ENCODE assay signal across 7 mouse cellular contexts in genomic region chr12:95696522-95697025, GRCm38 (mm10). TPM values are rescaled to one million over a fixed set of nuclear protein-coding genes. Genes with fewer than 3 reads are reported as not detected.
DNase-seq lines count a peak whose midpoint lies in the region; ATAC-seq and TF ChIP-seq lines count a peak whose summit lies in the region.

No protein-coding gene starts in this region.

- no peaks in the 10 kb centered on the region for H3K9me3 ChIP-seq in embryonic facial prominence, embryonic 13.5 days
- H3K9me3 ChIP-seq in hindbrain, embryonic 16.5 days (ENCODE audit: control insufficient read depth, low read length) = no peaks in the 10 kb centered on the region
- no peaks in the 10 kb centered on the region for H3K9me3 ChIP-seq in neural tube, embryonic 11.5 days (ENCODE audit: control insufficient read depth, low read length)

- H3K4me2 ChIP-seq in embryonic facial prominence, embryonic 13.5 days = peak overlapping the region; percentile 91
- peak overlapping the region; percentile 91 for H3K4me2 ChIP-seq in hindbrain, embryonic 16.5 days (ENCODE audit: low read length)
- H3K4me2 ChIP-seq in neural tube, embryonic 11.5 days (ENCODE audit: low read depth) = peak overlapping the region; percentile 81

- H3K36me3 ChIP-seq in embryonic facial prominence, embryonic 13.5 days = no peaks in the 10 kb centered on the region
- H3K36me3 ChIP-seq in hindbrain, embryonic 16.5 days (ENCODE audit: control insufficient read depth, insufficient read depth, low read length) = no peaks in the 10 kb centered on the region
- H3K36me3 ChIP-seq in neural tube, embryonic 11.5 days (ENCODE audit: control insufficient read depth, insufficient read depth, low read length) = no peaks in the 10 kb centered on the region

- TF ChIP-seq POLR2A in lung, adult 2 months (IDR thresholded peaks at IDR 0.05; ENCODE audit: borderline replicate concordance, extremely low read depth, low read depth, low read length) = no peak

- DNase-seq in lung, adult 2 months = no peak
- no peak for DNase-seq in lung, postnatal 4 days
- no peak for DNase-seq in neural tube, embryonic 11.5 days (ENCODE audit: low spot score)
- DNase-seq in adrenal gland, postnatal 10 days = no peak
- no peak for DNase-seq in natural killer cell, adult 2 months (ENCODE audit: low spot score in 2 of 2)

- no peak for TF ChIP-seq CTCF in lung, adult 2 months (IDR thresholded peaks at IDR 0.05; ENCODE audit: insufficient read depth, low read length)

- peaks cover 7% of the 10 kb centered on the region for H3K27me3 ChIP-seq in embryonic facial prominence, embryonic 13.5 days
- no peaks in the 10 kb centered on the region for H3K27me3 ChIP-seq in hindbrain, embryonic 16.5 days (replicated peaks; ENCODE audit: control insufficient read depth, insufficient read depth, low read length)
- H3K27me3 ChIP-seq in neural tube, embryonic 11.5 days (ENCODE audit: control insufficient read depth, insufficient read depth, low read length) = peaks cover 19% of the 10 kb centered on the region

- H3K4me1 ChIP-seq in lung, adult 2 months (ENCODE audit: control insufficient read depth, insufficient read depth, low read length) = peaks cover 4% of the 10 kb centered on the region
- H3K4me1 ChIP-seq in embryonic facial prominence, embryonic 13.5 days = peaks cover 26% of the 10 kb centered on the region
- peaks cover 2% of the 10 kb centered on the region for H3K4me1 ChIP-seq in hindbrain, embryonic 16.5 days (ENCODE audit: control insufficient read depth, insufficient read depth, low read depth, low read length)
- peaks cover 6% of the 10 kb centered on the region; the same call in 1 of the 2 replicates for H3K4me1 ChIP-seq in neural tube, embryonic 11.5 days (ENCODE audit: control insufficient read depth, insufficient read depth, low read length)

- 0 out of 2 replicates have a peak overlapping the region, but pooled peaks have one; percentile 44 for H3K27ac ChIP-seq in embryonic facial prominence, embryonic 13.5 days
- H3K27ac ChIP-seq in hindbrain, embryonic 16.5 days (ENCODE audit: low read depth, low read length) = peak overlapping the region; percentile 58
- H3K27ac ChIP-seq in neural tube, embryonic 11.5 days (ENCODE audit: low read depth, low read length) = 0 out of 2 replicates have a peak overlapping the region, but pooled peaks have one; percentile 14

- peak overlapping the region; percentile 89 for H3K9ac ChIP-seq in embryonic facial prominence, embryonic 13.5 days
- H3K9ac ChIP-seq in hindbrain, embryonic 16.5 days (ENCODE audit: low read depth, low read length) = peak overlapping the region; percentile 94
- H3K9ac ChIP-seq in neural tube, embryonic 11.5 days (ENCODE audit: low read length) = peak overlapping the region; percentile 78

- 35% methylated on average over 6 of the region's 6 CpGs for WGBS in lung, adult 2 months
- WGBS in embryonic facial prominence, embryonic 13.5 days = 4% methylated on average over 6 of the region's 6 CpGs
- 4% methylated on average over 6 of the region's 6 CpGs for WGBS in hindbrain, embryonic 16.5 days
- 3% methylated on average over 6 of the region's 6 CpGs for WGBS in neural tube, embryonic 11.5 days

- peak overlapping the region; percentile 13 for H3K4me3 ChIP-seq in lung, adult 2 months (replicated peaks; ENCODE audit: extremely low read depth, low read depth, low read length)
- peak overlapping the region; percentile 79 for H3K4me3 ChIP-seq in embryonic facial prominence, embryonic 13.5 days
- H3K4me3 ChIP-seq in hindbrain, embryonic 16.5 days (ENCODE audit: low read length) = peak overlapping the region; percentile 94
- H3K4me3 ChIP-seq in neural tube, embryonic 11.5 days (ENCODE audit: low read depth, low read length) = peak overlapping the region; percentile 76

- no peak for ATAC-seq in embryonic facial prominence, embryonic 13.5 days (ENCODE audit: insufficient number of reproducible peaks, insufficient read depth, low FRiP score, low TSS enrichment, low read depth)
- no peak for ATAC-seq in hindbrain, embryonic 16.5 days
- no peak for ATAC-seq in neural tube, embryonic 11.5 days (ENCODE audit: insufficient read depth, low FRiP score, low TSS enrichment)

RNA-seq across cellular contexts. Expression of gene Flrt2, which starts 4.5 kb away (rescaled TPM):
- 4.1 and 4.4 TPM in 2 replicates for polyA plus RNA-seq in lung, adult 2 months (2012; rRNA removed)
- 35.9 and 38.3 TPM in 2 replicates for polyA plus RNA-seq in embryonic facial prominence, embryonic 13.5 days (2015; fragmentation: Nextera tagmentation; extraction: Ambion mirVana)
- 20.3 and 24.4 TPM in 2 replicates for polyA plus RNA-seq in hindbrain, embryonic 16.5 days (2015; fragmentation: Nextera tagmentation; extraction: Ambion mirVana)
- 22.9 and 29.1 TPM in 2 replicates for polyA plus RNA-seq in neural tube, embryonic 11.5 days (2014; fragmentation: Nextera tagmentation; extraction: Ambion mirVana)
- total RNA-seq in adrenal gland, postnatal 10 days (2021) = 10 to 100 TPM; 14.7 to 17.5 TPM

Comparison
In these comparisons a context has a peak if more than half of its experiments do, and no peak if none do; other contexts are left out.
1. H3K4me3 ChIP-seq: peak in every context shown above with its lines; median percentile 94 in hindbrain, embryonic 16.5 days; 79 in embryonic facial prominence, embryonic 13.5 days; 76 in neural tube, embryonic 11.5 days; 13 in lung, adult 2 months.